Mouse (Mus musculus) intestine, embryonic 16.5 days (tissue): ENCODE results near the gene Gm20388. TPM values are rescaled to one million over a fixed set of nuclear protein-coding genes. Genes with fewer than 3 reads are reported as not detected.

Source experiments
- ATAC-seq: fragments of 200-750 bp; cut with Nextera tagmentation; 2 replicates; pipeline ENCODE4 v1.8.0; 2017; ENCODE audit warnings: moderate TSS enrichment, moderate library complexity
- H3K27ac ChIP-seq: fragments of 300-500 bp; sonication (generic); 2 replicates; pipeline ENCODE4 v1.5.1; 2014; ENCODE audit warnings: mild to moderate bottlenecking, low read length
- H3K27me3 ChIP-seq: fragments of 300-500 bp; sonication (generic); replicated peaks from 2 replicates; pipeline ENCODE4 v1.6.1; 2014; ENCODE audit warnings: low read length, control low read depth, mixed read lengths; ENCODE audit not compliant: control insufficient read depth, insufficient read depth
- H3K36me3 ChIP-seq: fragments of 300-500 bp; sonication (generic); 2 replicates; pipeline ENCODE4 v1.6.1; 2014; ENCODE audit warnings: low read length, control low read depth; ENCODE audit not compliant: control insufficient read depth, insufficient read depth
- H3K4me1 ChIP-seq: fragments of 300-500 bp; sonication (generic); 2 replicates; pipeline ENCODE4 v1.6.1; 2014; ENCODE audit warnings: low read length, control low read depth, mixed read lengths; ENCODE audit not compliant: control insufficient read depth, insufficient read depth
- H3K4me2 ChIP-seq: fragments of 300-500 bp; sonication (generic); 2 replicates; pipeline ENCODE4 v1.6.1; 2014; ENCODE audit warnings: low read depth, low read length, control low read depth
- H3K4me3 ChIP-seq: fragments of 300-500 bp; sonication (generic); 2 replicates; pipeline ENCODE4 v1.5.1; 2014; ENCODE audit warnings: mild to moderate bottlenecking, low read length
- H3K9ac ChIP-seq: fragments of 300-500 bp; sonication (generic); 2 replicates; pipeline ENCODE4 v1.6.1; 2014; ENCODE audit warnings: low read depth, low read length
- H3K9me3 ChIP-seq: fragments of 300-500 bp; sonication (generic); 2 replicates; pipeline ENCODE4 v1.6.1; 2016; ENCODE audit warnings: low read length, control low read depth; ENCODE audit not compliant: control insufficient read depth
- WGBS: fragments of 180-500 bp; shearing (Covaris S2); extraction: QIAGEN DNeasy Blood & Tissue Kit; methylation state at CpG from one replicate; pipeline ENCODE4 v1.1.7; 2014; 5-methylcytosine and 5-hydroxymethylcytosine counted together
- polyA plus RNA-seq: library from polyadenylated mRNA; unstranded; fragments of >200 nt; fragmentation: Nextera tagmentation; extraction: Ambion mirVana; gene quantifications from 2 replicates; pipeline ENCODE4 v1.2.1, GENCODE M21; 2015

The Gm20388 gene
- polyA plus RNA-seq, 1 experiment from 2014 or later: 5.8 TPM

GRCm38 (mm10) chr8:120760341-120761215 lies 849.9 kb downstream of the Gm20388 start:
- no peak overlapping the region for H3K4me2 ChIP-seq
- no peak overlapping the region for H3K9ac ChIP-seq
- ATAC-seq: no peak
- WGBS: 84% methylated on average over 19 of the region's 19 CpGs
- no peak overlapping the region for H3K4me3 ChIP-seq
- no peak overlapping the region for H3K27ac ChIP-seq
- H3K27me3 ChIP-seq: no peaks in the 10 kb centered on the region
- no peaks in the 10 kb centered on the region for H3K9me3 ChIP-seq
- peaks cover 5% of the 10 kb centered on the region for H3K4me1 ChIP-seq
- H3K36me3 ChIP-seq: no peaks in the 10 kb centered on the region

DNA sequence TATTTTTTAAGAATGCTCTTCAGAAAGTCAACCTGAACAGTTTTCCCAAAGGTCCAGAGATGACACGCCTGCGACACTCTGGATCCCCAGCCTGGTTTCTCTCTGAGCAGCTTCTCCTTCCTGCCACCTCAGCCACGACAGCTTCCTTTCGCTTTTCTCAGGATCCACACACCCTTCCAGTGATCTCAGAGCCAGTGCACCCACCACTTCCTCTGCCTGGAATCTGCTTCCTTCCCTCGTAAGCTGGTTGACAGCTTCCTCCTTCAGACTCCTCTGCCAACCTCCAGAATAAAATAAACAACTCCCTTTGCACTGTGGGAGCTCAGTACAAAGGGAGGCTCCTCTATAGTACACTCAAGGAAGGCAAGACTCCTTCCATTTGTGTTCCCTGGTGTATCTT lies 852.6 kb downstream of the Gm20388 start:
- 54% methylated on average over 5 of the region's 5 CpGs for WGBS
- H3K36me3 ChIP-seq: no peaks in the 10 kb centered on the region
- no peak overlapping the region for H3K9ac ChIP-seq
- no peak overlapping the region for H3K4me3 ChIP-seq
- H3K4me1 ChIP-seq: peaks cover under 1% of the 10 kb centered on the region; the same call in 1 of the 2 replicates
- H3K27me3 ChIP-seq: no peaks in the 10 kb centered on the region
- no peak for ATAC-seq
- no peaks in the 10 kb centered on the region for H3K9me3 ChIP-seq
- no peak overlapping the region for H3K4me2 ChIP-seq
- no peak overlapping the region for H3K27ac ChIP-seq

DNA sequence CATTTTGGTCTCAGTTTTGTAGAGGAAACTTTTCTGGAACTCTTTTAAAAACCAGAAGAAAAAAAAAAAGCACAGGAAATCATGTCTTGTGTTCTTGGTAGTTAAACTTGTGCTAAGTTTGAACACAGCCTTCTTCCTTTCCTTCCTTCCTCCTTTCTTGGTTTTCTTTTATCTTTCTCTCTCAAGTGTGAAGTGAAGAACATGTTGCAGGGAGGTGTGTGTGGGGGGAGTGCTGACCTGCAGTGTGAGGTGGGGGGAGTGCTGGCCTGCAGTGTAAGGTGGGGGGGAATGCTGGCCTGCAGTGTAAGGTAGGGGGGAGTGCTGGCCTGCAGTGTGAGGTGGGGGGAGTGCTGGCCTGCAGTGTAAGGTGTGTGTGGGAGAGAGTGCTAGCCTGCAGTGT lies 854.0 kb downstream of the Gm20388 start:
- ATAC-seq: no peak
- no peaks in the 10 kb centered on the region for H3K27me3 ChIP-seq
- no peaks in the 10 kb centered on the region for H3K9me3 ChIP-seq
- H3K4me1 ChIP-seq: peaks cover 5% of the 10 kb centered on the region; the same call in 1 of the 2 replicates
- H3K4me2 ChIP-seq: no peak overlapping the region
- H3K9ac ChIP-seq: no peak overlapping the region
- no peak overlapping the region for H3K27ac ChIP-seq
- H3K36me3 ChIP-seq: no peaks in the 10 kb centered on the region
- H3K4me3 ChIP-seq: no peak overlapping the region

DNA sequence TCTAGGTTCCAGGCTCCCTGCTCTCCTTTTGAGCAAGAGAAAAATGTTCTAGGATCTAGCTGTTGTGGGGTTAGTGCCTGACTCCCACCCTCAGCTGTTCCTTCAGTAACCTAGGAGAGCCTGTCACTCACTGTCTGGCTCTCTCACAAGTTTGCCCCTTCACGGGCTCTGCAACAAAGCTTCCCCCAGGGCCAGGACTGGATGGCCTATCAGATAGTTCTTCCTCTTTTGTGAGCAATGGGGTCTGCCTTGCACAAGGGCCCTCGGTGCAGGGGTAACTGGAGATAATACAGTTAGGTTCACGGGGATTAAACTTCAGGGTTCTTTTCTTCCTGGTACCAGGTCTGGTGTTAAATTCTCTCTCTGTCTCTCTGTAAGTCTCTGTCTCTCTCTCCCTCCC lies 856.0 kb downstream of the Gm20388 start:
- Histone ChIP-seq H3K27ac (no peak overlapping the region), H3K36me3 (no peaks in the 10 kb centered on the region), H3K4me3 (no peak overlapping the region), H3K27me3 (no peaks in the 10 kb centered on the region), H3K9ac (no peak overlapping the region), H3K4me2 (no peak overlapping the region), H3K4me1 (peaks cover 5% of the 10 kb centered on the region; the same call in 1 of the 2 replicates), H3K9me3 (no peaks in the 10 kb centered on the region)
- WGBS: 48% methylated on average over 3 of the region's 3 CpGs
- ATAC-seq: no peak

DNA sequence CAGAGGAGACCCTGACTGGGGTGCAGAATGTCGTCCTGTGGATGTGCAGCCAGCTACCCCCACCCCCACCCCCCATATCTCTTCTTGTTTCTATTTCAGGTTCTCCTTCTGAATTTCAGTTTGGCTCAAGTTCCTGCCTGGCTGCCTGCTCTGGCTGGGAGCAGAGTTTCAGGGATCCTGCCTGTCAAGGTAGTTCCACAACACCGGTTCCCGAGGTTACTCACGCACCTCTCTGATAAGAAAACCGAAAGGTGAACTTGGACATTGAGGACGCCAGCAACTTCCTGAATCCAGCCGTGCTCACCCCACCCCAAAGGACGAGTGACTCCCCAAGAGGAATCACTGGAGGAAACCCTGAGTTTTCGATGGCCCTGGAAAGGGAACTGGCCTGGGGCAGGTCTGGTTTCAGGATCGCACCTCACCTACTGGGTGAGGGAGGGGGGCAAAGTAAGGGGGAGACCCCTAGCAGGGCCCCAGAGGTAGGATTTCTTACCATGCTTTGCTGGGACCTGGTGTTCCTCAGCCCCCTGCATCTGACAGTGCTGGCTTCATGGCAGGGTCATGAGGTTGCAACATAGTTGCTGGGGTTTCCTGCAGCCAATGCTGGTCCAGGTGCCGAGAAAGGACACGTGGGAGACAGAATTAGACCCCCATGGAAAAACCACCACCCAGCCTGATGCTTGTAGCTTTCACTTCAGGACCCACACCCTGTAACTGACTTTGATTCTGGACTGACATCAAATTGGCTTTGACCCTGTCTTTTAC lies 858.0 kb downstream of the Gm20388 start:
- Histone ChIP-seq H3K4me1 (0 out of 2 replicates have a peak, but pooled peaks cover 5% of the 10 kb centered on the region), H3K9ac (no peak overlapping the region), H3K4me3 (no peak overlapping the region), H3K9me3 (no peaks in the 10 kb centered on the region), H3K36me3 (no peaks in the 10 kb centered on the region), H3K27ac (no peak overlapping the region), H3K4me2 (no peak overlapping the region), H3K27me3 (0 out of 2 replicates have a peak, but pooled peaks cover 2% of the 10 kb centered on the region)
- peak; percentile 61 for ATAC-seq
- 49% methylated on average over 12 of the region's 12 CpGs for WGBS

DNA sequence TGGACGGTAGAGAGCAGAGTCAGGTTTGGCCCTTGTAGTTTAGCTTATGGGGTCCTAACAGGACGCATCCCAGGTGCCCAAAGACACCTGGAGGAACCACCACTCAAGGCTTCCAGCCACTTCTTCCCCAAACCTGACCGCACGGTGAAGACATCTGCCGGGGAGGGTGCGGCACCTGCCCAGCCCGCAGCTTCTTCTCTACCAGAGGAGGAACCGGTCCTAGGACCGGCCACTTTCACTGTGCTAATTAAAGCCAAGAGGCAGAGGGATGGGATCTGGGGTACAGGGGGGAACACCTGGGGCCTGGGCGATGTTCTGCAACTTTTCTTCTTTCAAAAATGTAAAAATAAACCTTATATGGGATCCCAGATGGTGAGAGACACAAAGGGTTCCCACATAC lies 866.5 kb downstream of the Gm20388 start:
- Histone ChIP-seq H3K27ac (no peak overlapping the region), H3K4me2 (no peak overlapping the region), H3K9me3 (no peaks in the 10 kb centered on the region), H3K4me3 (no peak overlapping the region), H3K36me3 (no peaks in the 10 kb centered on the region), H3K27me3 (peaks cover 2% of the 10 kb centered on the region; the same call in 1 of the 2 replicates), H3K4me1 (no peaks in the 10 kb centered on the region), H3K9ac (no peak overlapping the region)
- WGBS: 87% methylated on average over 10 of the region's 10 CpGs
- ATAC-seq: no peak

DNA sequence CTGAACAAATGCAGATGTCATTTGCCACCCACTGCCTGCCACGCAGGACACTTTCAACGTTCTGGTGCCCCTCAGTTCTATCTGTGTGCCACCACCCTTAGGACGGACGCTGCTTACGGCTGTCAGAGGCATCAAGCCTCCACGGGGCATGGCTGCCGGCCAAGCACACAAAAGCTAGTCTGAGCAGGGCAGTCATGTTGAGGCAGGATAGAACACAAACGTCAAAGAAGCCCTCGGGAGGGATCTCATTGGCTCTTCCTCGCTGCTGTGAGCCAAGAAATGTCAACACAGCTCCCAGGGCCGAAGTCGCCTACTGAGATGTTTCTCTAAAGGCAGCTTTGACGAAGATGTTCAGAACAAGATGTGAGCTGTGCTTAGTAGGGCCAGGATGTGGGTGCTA lies 867.1 kb downstream of the Gm20388 start:
- Histone ChIP-seq H3K9me3 (no peaks in the 10 kb centered on the region), H3K4me3 (no peak overlapping the region), H3K27ac (no peak overlapping the region), H3K27me3 (peaks cover 2% of the 10 kb centered on the region; the same call in 1 of the 2 replicates), H3K4me2 (no peak overlapping the region), H3K4me1 (no peaks in the 10 kb centered on the region), H3K36me3 (no peaks in the 10 kb centered on the region), H3K9ac (no peak overlapping the region)
- 56% methylated on average over 13 of the region's 13 CpGs for WGBS
- ATAC-seq: no peak

- 95% methylated on average over 7 of the region's 7 CpGs for WGBS
- no peaks in the 10 kb centered on the region; the same call in 1 of the 2 replicates for H3K27me3 ChIP-seq
- no peak for ATAC-seq
- no peaks in the 10 kb centered on the region for H3K4me1 ChIP-seq
- no peaks in the 10 kb centered on the region for H3K9me3 ChIP-seq
- H3K9ac ChIP-seq: no peak overlapping the region
- no peak overlapping the region for H3K4me3 ChIP-seq
- H3K36me3 ChIP-seq: no peaks in the 10 kb centered on the region
- no peak overlapping the region for H3K4me2 ChIP-seq
- H3K27ac ChIP-seq: no peak overlapping the region
Observed at GRCm38 (mm10) chr8:120779106-120779505, 868.5 kb downstream of the Gm20388 start.

DNA sequence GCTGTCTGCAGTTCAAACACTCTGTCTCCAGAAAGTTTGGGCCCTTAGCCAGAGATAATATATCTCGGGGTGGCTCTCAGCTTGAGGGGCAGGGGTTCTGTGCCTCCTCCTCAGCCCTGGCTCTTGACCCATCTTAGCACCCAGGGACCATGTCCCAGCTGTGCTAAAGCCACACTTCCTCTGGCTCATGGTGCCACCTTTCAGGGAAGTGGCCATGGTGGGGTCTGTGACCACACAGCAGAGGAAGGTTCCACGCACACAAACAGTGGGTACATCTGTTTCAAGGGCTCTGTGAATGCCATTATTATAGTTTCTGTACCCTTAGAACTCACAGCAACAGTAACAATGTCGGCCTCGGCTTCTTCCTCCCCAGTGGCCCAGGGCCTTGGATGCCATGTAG lies 873.1 kb downstream of the Gm20388 start:
- H3K9ac ChIP-seq: no peak overlapping the region
- no peak overlapping the region for H3K4me2 ChIP-seq
- ATAC-seq: no peak
- H3K9me3 ChIP-seq: no peaks in the 10 kb centered on the region
- no peak overlapping the region for H3K27ac ChIP-seq
- H3K4me3 ChIP-seq: no peak overlapping the region
- no peaks in the 10 kb centered on the region for H3K27me3 ChIP-seq
- H3K4me1 ChIP-seq: no peaks in the 10 kb centered on the region
- 82% methylated on average over 4 of the region's 4 CpGs for WGBS
- H3K36me3 ChIP-seq: no peaks in the 10 kb centered on the region
